Mouse (Mus musculus) skeletal muscle tissue, postnatal 0 days (tissue): ENCODE data around the gene Rtca. TPM values are rescaled to one million over a fixed set of nuclear protein-coding genes. Genes with fewer than 3 reads are reported as not detected.

Source experiments
- polyA plus RNA-seq: library from polyadenylated mRNA; unstranded; fragments of >200 nt; fragmentation: Nextera tagmentation; extraction: Ambion mirVana; gene quantifications from 2 replicates; pipeline ENCODE4 v1.2.1, GENCODE M21; 2015

Gene Rtca
- polyA plus RNA-seq, result 35.3 and 40.8 TPM in 2 replicates

GRCm38 (mm10) chr3:116507772-116508351, at the start of gene Rtca:
TSS of gene Rtca (minus strand) at chr3:116508208.

GRCm38 (mm10) chr3:116512904-116513716, 5.1 kb upstream of the Rtca start, which contains the start of gene Dbt:
TSS of gene Dbt (plus strand) at chr3:116513070.

Other genes with a start within 250 kb of the Rtca start
- gene Cdc14a, start 84.2 kb downstream of the Rtca start, polyA plus RNA-seq, result 5.1 and 7.8 TPM in 2 replicates
- 8.3 and 15.7 TPM in 2 replicates for gene Dbt, start 4.9 kb upstream of the Rtca start, polyA plus RNA-seq
- gene Lrrc39, start 54.8 kb upstream of the Rtca start, polyA plus RNA-seq, result 37.0 and 38.9 TPM in 2 replicates
- gene Sass6, start 86.8 kb upstream of the Rtca start, polyA plus RNA-seq, result 4.2 and 5.0 TPM in 2 replicates
- 12.1 and 12.8 TPM in 2 replicates for gene Trmt13, start 106.4 kb upstream of the Rtca start, polyA plus RNA-seq
- 27.6 and 32.1 TPM in 2 replicates for gene Mfsd14a, start 154.5 kb upstream of the Rtca start, polyA plus RNA-seq
- not detected in 2 replicates for gene Gm43191, start 173.1 kb upstream of the Rtca start, polyA plus RNA-seq
- gene Slc35a3, start 204.6 kb upstream of the Rtca start, polyA plus RNA-seq, result 4.7 and 5.0 TPM in 2 replicates